Mouse (Mus musculus) thymus, adult 2 months (tissue): Measurements from ENCODE around the gene Trim2. TPM values are rescaled to one million over a fixed set of nuclear protein-coding genes. Genes with fewer than 3 reads are reported as not detected.
A peak's percentile ranks its signal among the peaks of the same experiment; 100 is the strongest.

ENCODE experiments used
- DNase-seq: peaks from one replicate; pipeline ENCODE4 v3.0.0; 2021
- H3K27ac ChIP-seq: fragments of 200-500 bp; 2 replicates; pipeline ENCODE4 v1.5.1; 2012; ENCODE audit warnings: low read length, control low read depth; ENCODE audit not compliant: control insufficient read depth, insufficient read depth
- H3K27me3 ChIP-seq: fragments of 200-500 bp; 2 replicates; pipeline ENCODE4 v1.6.1; 2012; ENCODE audit warnings: mild to moderate bottlenecking, low read length, moderate library complexity, mixed read lengths; ENCODE audit not compliant: control insufficient read depth, insufficient read depth
- H3K36me3 ChIP-seq: fragments of 200-500 bp; 2 replicates; pipeline ENCODE4 v1.6.1; 2012; ENCODE audit warnings: mild to moderate bottlenecking, low read length, moderate library complexity; ENCODE audit not compliant: control insufficient read depth, insufficient read depth
- H3K4me1 ChIP-seq: fragments of 200-500 bp; replicated peaks from 2 replicates; pipeline ENCODE4 v1.6.1; 2012; ENCODE audit warnings: low read length; ENCODE audit not compliant: control insufficient read depth, insufficient read depth
- H3K4me3 ChIP-seq: fragments of 200-500 bp; 2 replicates; pipeline ENCODE4 v1.5.1; 2012; ENCODE audit warnings: mild to moderate bottlenecking, low read length, control low read depth, moderate library complexity; ENCODE audit not compliant: control insufficient read depth, insufficient read depth
- CTCF ChIP-seq: fragments of 200-500 bp; IDR thresholded peaks from 2 replicates; pipeline ENCODE4 v1.5.1; 2012; ENCODE audit warnings: mild to moderate bottlenecking, control low read depth, low read length, moderate library complexity, borderline replicate concordance; ENCODE audit not compliant: control insufficient read depth, poor library complexity, insufficient read depth; ENCODE audit errors: extremely low read depth
- POLR2A ChIP-seq: fragments of 200-500 bp; IDR thresholded peaks from 2 replicates; pipeline ENCODE4 v1.6.1; 2012; ENCODE audit warnings: mild to moderate bottlenecking, low read length, control low read depth, moderate library complexity; ENCODE audit not compliant: control insufficient read depth, poor library complexity, insufficient read depth; ENCODE audit errors: extremely low read depth
- WGBS: fragments of 180-500 bp; shearing (Covaris S2); methylation state at CpG from one replicate; pipeline ENCODE4 v1.1.7; 2018; 5-methylcytosine and 5-hydroxymethylcytosine counted together
- polyA plus RNA-seq: library from polyadenylated mRNA; depleted of rRNA; stranded (reverse); fragments of >200 nt; gene quantifications from 2 replicates; pipeline ENCODE4 v1.2.3, GENCODE M21; 2012

Gene Trim2
- polyA plus RNA-seq, 1 experiment, result 4.2 TPM

DNA sequence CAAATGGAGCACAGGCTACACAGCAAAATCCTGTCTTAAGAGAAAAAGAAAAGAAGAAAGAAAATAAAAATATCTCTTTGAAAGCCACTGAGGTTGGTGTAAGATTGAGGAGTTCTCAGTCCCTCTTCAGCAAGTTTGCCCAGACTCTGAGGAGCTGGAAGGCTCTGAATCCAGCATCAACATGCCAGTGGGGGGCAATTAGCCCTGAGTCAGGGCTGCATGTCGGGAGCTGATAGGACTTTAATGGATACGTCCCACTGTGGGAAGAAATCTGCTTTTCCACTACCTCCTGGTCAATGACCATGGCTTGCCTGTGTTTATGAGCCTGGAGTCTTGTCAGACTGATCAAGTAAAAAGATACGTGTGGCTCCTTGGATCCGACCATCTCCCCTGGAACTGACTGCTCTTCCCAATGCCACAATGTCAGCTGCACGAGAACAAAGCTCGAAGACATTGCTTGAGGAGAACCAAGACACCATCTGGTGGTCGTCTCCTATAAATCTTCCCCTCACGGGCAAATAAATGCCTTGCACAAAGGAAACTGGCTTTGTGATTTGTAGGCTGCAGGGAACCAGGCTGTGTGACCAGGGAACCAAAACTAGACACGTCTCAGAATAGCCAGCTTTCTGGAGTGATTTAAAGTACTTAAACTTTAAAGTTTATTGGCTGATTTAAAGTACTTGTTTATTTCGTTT, 39.9 kb upstream of the Trim2 start:
- Histone ChIP-seq H3K27me3 (no peaks in the 10 kb centered on the region), H3K4me3 (no peak overlapping the region), H3K36me3 (no peaks in the 10 kb centered on the region), H3K4me1 (peaks cover 6% of the 10 kb centered on the region), H3K27ac (no peak overlapping the region)
- TF ChIP-seq CTCF, result no peak
- TF ChIP-seq POLR2A, result no peak
- no peak for DNase-seq
- WGBS, result 62% methylated on average over 10 of the region's 10 CpGs

DNA sequence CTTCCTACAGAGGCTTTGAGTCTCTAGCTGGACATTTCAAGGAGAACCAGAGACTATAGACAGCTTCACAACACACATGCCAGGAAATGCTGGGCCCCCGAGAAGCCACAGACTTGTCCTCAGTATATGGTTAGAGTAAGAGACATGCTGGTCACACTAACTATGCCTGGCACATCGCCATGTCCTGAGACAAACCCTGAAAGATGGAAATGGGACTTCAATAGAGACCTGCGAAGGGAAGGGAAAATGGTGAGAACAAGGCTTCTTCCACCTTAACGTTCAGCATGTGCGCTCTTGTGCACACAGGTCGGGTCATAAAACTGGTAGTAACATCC, 38.9 kb upstream of the Trim2 start:
- Histone ChIP-seq H3K36me3 (no peaks in the 10 kb centered on the region), H3K27me3 (no peaks in the 10 kb centered on the region), H3K4me1 (peaks cover 6% of the 10 kb centered on the region), H3K4me3 (no peak overlapping the region), H3K27ac (no peak overlapping the region)
- whole genome bisulfite sequencing, result 41% methylated on average over 6 of the region's 6 CpGs
- TF ChIP-seq POLR2A (no peak), CTCF (no peak)
- DNase-seq, result no peak

DNA sequence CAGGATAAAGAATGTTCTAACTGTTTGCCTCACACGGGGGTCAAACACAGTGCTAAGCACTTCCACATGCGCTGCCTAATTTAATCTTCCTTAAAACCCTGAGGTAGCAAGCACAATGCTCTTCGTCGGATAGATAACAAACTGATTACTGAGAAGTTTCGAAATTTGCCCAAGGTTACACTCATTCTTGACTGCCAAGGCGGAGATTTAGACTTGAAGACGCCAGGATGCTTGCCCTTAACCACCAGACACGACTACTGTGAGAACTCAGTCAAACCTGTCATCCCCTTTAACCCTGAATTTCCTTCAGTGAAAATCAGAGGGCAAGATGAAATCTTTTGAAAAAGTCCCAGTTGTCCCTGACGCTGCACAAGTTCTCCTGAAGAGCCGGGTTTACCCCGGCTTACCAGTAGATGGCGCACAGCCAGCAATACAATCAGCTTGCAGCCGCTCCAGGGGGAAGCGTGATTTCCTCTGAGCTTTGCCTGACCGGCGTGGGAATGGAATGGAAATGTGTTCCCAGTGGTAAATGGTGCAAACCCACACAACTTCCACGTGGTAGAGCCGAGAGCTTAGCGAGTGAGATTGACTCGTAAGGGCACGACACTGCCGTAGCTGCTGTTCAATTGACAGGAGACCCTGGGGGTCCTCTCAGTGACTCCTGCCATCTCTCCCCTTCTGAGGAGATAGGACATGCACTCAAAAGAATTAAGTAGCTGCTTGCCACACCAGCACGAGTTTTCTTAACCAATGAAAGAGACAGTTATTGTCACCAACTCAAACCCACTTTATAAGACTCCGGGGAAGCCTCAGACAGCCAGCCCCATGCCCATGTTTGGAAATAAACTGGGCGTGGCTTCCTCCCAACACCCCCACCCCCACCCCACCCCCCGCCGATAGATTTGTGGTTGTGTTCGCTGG, 38.3 kb upstream of the Trim2 start:
- H3K36me3 ChIP-seq, result no peaks in the 10 kb centered on the region
- TF ChIP-seq POLR2A (no peak), CTCF (peak; percentile 94)
- no peak overlapping the region for H3K27ac ChIP-seq
- peak; percentile 77 for DNase-seq
- WGBS, result 12% methylated on average over 28 of the region's 28 CpGs
- H3K4me3 ChIP-seq, result peak overlapping the region; percentile 37
- no peaks in the 10 kb centered on the region for H3K27me3 ChIP-seq
- peaks cover 6% of the 10 kb centered on the region for H3K4me1 ChIP-seq

DNA sequence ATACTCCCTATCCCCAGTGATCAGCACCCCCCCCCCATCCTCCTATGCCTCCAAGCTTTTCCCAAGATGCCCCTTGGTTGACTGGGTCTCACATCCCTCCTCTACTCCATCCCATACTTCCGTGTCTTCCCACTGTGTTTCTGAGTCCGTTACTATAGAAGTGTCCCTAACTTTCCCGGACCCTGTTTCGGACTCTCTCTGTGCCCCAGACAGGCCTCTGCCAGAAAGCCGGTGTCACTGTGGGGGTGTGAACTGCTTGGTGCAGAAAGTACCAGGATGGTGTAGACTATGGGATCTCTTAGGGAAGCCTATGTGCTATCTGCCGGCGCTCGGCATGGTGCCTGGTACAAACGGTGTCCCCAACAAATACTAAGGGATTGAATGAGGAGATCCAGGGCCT, 36.4 kb upstream of the Trim2 start:
- Histone ChIP-seq H3K4me3 (no peak overlapping the region), H3K36me3 (no peaks in the 10 kb centered on the region), H3K27ac (no peak overlapping the region), H3K4me1 (peaks cover 6% of the 10 kb centered on the region), H3K27me3 (no peaks in the 10 kb centered on the region)
- no peak for DNase-seq
- TF ChIP-seq POLR2A (no peak), CTCF (no peak)
- 97% methylated on average over 9 of the region's 9 CpGs for WGBS

DNA sequence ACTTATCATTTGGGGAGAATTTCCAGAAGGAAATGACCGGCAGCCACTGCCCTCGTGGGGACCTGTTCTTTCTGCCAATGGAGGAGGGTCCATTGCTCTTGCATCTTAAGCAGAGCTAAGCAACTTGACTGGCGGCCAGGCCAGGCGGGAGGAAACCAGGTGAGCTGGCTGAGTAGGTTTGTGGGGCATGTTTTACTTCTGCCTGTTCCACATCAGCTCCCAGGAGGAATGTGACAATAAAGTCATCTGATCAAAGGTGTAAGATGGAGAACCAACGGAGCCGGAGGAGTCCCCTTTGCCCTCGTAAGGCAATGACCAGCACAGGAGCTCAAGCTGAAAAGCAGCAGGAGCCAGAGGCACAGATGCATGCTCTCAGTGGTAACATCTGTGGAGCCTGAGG, 35.1 kb upstream of the Trim2 start:
- TF ChIP-seq POLR2A (no peak), CTCF (no peak)
- Histone ChIP-seq H3K27me3 (no peaks in the 10 kb centered on the region), H3K36me3 (no peaks in the 10 kb centered on the region), H3K27ac (no peak overlapping the region), H3K4me3 (no peak overlapping the region), H3K4me1 (peaks cover 13% of the 10 kb centered on the region)
- DNase-seq, result no peak
- 89% methylated on average over 7 of the region's 7 CpGs for WGBS

DNA sequence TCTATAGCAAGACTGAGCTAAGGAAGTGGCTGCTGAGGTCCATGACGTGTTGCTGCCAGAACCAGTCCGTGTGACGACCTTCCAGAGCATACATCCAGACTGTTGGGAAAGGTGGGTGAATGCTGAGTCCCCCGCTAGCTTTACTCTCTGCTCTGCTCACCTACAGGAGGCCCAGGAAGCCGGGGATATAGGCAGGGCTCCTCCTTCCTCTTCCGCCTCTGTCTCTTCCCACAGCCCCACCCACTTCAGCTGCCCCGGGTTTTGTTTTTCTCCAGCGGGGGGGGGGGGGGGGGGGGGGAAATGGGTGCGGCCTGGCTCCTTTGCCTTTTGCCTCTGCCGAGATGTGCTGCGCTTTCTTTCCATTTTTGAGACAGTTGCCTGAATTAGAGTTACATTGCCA, 30.9 kb upstream of the Trim2 start:
- no peaks in the 10 kb centered on the region for H3K36me3 ChIP-seq
- H3K4me3 ChIP-seq, result peak overlapping the region; percentile 36
- 4% methylated on average over 11 of the region's 11 CpGs for WGBS
- H3K27me3 ChIP-seq, result no peaks in the 10 kb centered on the region
- DNase-seq, result peak; percentile 39
- no peak overlapping the region for H3K27ac ChIP-seq
- TF ChIP-seq CTCF, result no peak
- TF ChIP-seq POLR2A, result no peak
- peaks cover 10% of the 10 kb centered on the region for H3K4me1 ChIP-seq

DNA sequence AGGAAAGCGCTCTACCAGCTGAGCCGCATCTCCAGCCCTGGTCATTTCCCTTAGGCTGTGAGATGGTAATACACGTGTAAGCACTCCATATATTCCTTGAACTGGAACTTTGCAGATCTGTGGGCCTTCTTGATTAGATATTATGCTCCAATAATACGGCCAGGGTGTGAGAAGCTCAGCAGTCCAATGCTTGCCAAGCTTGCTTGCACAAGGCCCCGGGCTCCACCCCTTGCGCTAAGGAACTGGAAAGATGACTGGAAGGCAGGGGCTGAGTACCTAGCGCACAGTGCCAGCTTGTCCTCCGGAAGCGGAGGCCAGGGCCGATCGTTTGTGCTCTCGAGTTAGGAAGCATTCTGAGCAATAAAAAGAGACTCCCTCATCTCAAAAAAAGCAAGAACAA, 29.7 kb upstream of the Trim2 start:
- H3K36me3 ChIP-seq, result no peaks in the 10 kb centered on the region
- H3K27me3 ChIP-seq, result no peaks in the 10 kb centered on the region
- DNase-seq, result no peak
- H3K27ac ChIP-seq, result no peak overlapping the region
- peaks cover 10% of the 10 kb centered on the region for H3K4me1 ChIP-seq
- TF ChIP-seq POLR2A (no peak), CTCF (no peak)
- 96% methylated on average over 12 of the region's 12 CpGs for WGBS
- no peak overlapping the region for H3K4me3 ChIP-seq
